Mouse (Mus musculus): ENCODE measurements around the gene Dagla. TPM values are rescaled to one million over a fixed set of nuclear protein-coding genes. Genes with fewer than 3 reads are reported as not detected.

The Dagla gene
- polyA plus RNA-seq, 2 experiments: 2.4 to 8.1 TPM

GRCm38 (mm10) chr19:10223561-10223960 lies 81.1 kb downstream of the Dagla start:
- H3K4me1 ChIP-seq (ENCODE audit: control insufficient read depth, insufficient read depth, low read length): no peaks in the 10 kb centered on the region
- no peak overlapping the region for H3K9ac ChIP-seq (ENCODE audit: low read depth, low read length, severe bottlenecking)
- H3K27me3 ChIP-seq (ENCODE audit: control insufficient read depth, insufficient read depth, low read length): no peaks in the 10 kb centered on the region
- H3K27ac ChIP-seq (replicated peaks; ENCODE audit: low read depth, low read length): no peak overlapping the region
- H3K4me3 ChIP-seq (replicated peaks; ENCODE audit: low read length): no peak overlapping the region
- H3K36me3 ChIP-seq (ENCODE audit: control insufficient read depth, insufficient read depth, low read length): no peaks in the 10 kb centered on the region
- no peaks in the 10 kb centered on the region for H3K9me3 ChIP-seq (ENCODE audit: control insufficient read depth, low read length)
- DNase-seq (ENCODE audit: low spot score) (no peak), ATAC-seq (ENCODE audit: low FRiP score, low read depth) (no peak)
- WGBS: 83% methylated on average over 4 of the region's 4 CpGs
- H3K4me2 ChIP-seq (replicated peaks; ENCODE audit: low read depth, low read length, severe bottlenecking): no peak overlapping the region
- TF ChIP-seq POLR2A (IDR thresholded peaks at IDR 0.05; ENCODE audit: borderline replicate concordance, extremely low read depth, insufficient read depth, insufficient read length): no peak

GRCm38 (mm10) chr19:10222656-10223055 lies 82.0 kb downstream of the Dagla start:
- no peak for TF ChIP-seq POLR2A (IDR thresholded peaks at IDR 0.05; ENCODE audit: borderline replicate concordance, extremely low read depth, insufficient read depth, insufficient read length)

GRCm38 (mm10) chr19:10221585-10221984 lies 83.1 kb downstream of the Dagla start:
- no peak for ATAC-seq (ENCODE audit: low FRiP score, low read depth)
- Histone ChIP-seq H3K9me3 (ENCODE audit: control insufficient read depth, low read length) (no peaks in the 10 kb centered on the region), H3K27ac (replicated peaks; ENCODE audit: low read depth, low read length) (no peak overlapping the region), H3K27me3 (ENCODE audit: control insufficient read depth, insufficient read depth, low read length) (no peaks in the 10 kb centered on the region), H3K36me3 (ENCODE audit: control insufficient read depth, insufficient read depth, low read length) (no peaks in the 10 kb centered on the region), H3K4me3 (replicated peaks; ENCODE audit: low read length) (no peak overlapping the region), H3K9ac (ENCODE audit: low read depth, low read length, severe bottlenecking) (no peak overlapping the region), H3K4me2 (replicated peaks; ENCODE audit: low read depth, low read length, severe bottlenecking) (no peak overlapping the region), H3K4me1 (ENCODE audit: control insufficient read depth, insufficient read depth, low read length) (no peaks in the 10 kb centered on the region)
- no peak for TF ChIP-seq POLR2A (IDR thresholded peaks at IDR 0.05; ENCODE audit: borderline replicate concordance, extremely low read depth, insufficient read depth, insufficient read length)
- WGBS: 24% methylated on average over 4 of the region's 4 CpGs
- DNase-seq (ENCODE audit: low spot score): no peak

More at GRCm38 (mm10) chr19:10222656-10223055, 82.0 kb downstream of the Dagla start:
- no peaks in the 10 kb centered on the region for H3K27me3 ChIP-seq (ENCODE audit: control insufficient read depth, insufficient read depth, low read length)
- H3K27ac ChIP-seq (replicated peaks; ENCODE audit: low read depth, low read length): no peak overlapping the region
- DNase-seq (ENCODE audit: low spot score) (no peak), ATAC-seq (ENCODE audit: low FRiP score, low read depth) (no peak)
- no peaks in the 10 kb centered on the region for H3K9me3 ChIP-seq (ENCODE audit: control insufficient read depth, low read length)
- no peak overlapping the region for H3K4me3 ChIP-seq (replicated peaks; ENCODE audit: low read length)
- no peaks in the 10 kb centered on the region for H3K4me1 ChIP-seq (ENCODE audit: control insufficient read depth, insufficient read depth, low read length)
- H3K9ac ChIP-seq (ENCODE audit: low read depth, low read length, severe bottlenecking): no peak overlapping the region
- WGBS: 31% methylated on average over 8 of the region's 8 CpGs
- H3K36me3 ChIP-seq (ENCODE audit: control insufficient read depth, insufficient read depth, low read length): no peaks in the 10 kb centered on the region
- no peak overlapping the region for H3K4me2 ChIP-seq (replicated peaks; ENCODE audit: low read depth, low read length, severe bottlenecking)

- 78% methylated on average over 6 of the region's 6 CpGs for WGBS
- no peak overlapping the region for H3K4me2 ChIP-seq (replicated peaks; ENCODE audit: low read depth, low read length, severe bottlenecking)
- H3K9ac ChIP-seq (ENCODE audit: low read depth, low read length, severe bottlenecking): no peak overlapping the region
- no peak overlapping the region for H3K27ac ChIP-seq (replicated peaks; ENCODE audit: low read depth, low read length)
- no peaks in the 10 kb centered on the region for H3K27me3 ChIP-seq (ENCODE audit: control insufficient read depth, insufficient read depth, low read length)
- 0 out of 2 replicates have a peak, but pooled peaks cover 4% of the 10 kb centered on the region for H3K36me3 ChIP-seq (ENCODE audit: control insufficient read depth, insufficient read depth, low read length)
- no peaks in the 10 kb centered on the region for H3K4me1 ChIP-seq (ENCODE audit: control insufficient read depth, insufficient read depth, low read length)
- DNase-seq (ENCODE audit: low spot score) (no peak), ATAC-seq (ENCODE audit: low FRiP score, low read depth) (peak; percentile 14; the same call in 1 of the 2 replicates)
- H3K4me3 ChIP-seq (replicated peaks; ENCODE audit: low read length): no peak overlapping the region
- TF ChIP-seq POLR2A (IDR thresholded peaks at IDR 0.05; ENCODE audit: borderline replicate concordance, extremely low read depth, insufficient read depth, insufficient read length): no peak
- no peaks in the 10 kb centered on the region for H3K9me3 ChIP-seq (ENCODE audit: control insufficient read depth, low read length)
These were observed 85.1 kb downstream of the Dagla start for GRCm38 (mm10) chr19:10219593-10219992.

- Histone ChIP-seq H3K4me3 (replicated peaks; ENCODE audit: low read length) (no peak overlapping the region), H3K9ac (ENCODE audit: low read depth, low read length, severe bottlenecking) (no peak overlapping the region), H3K4me2 (replicated peaks; ENCODE audit: low read depth, low read length, severe bottlenecking) (no peak overlapping the region), H3K4me1 (ENCODE audit: control insufficient read depth, insufficient read depth, low read length) (no peaks in the 10 kb centered on the region), H3K36me3 (ENCODE audit: control insufficient read depth, insufficient read depth, low read length) (0 out of 2 replicates have a peak, but pooled peaks cover 4% of the 10 kb centered on the region), H3K9me3 (ENCODE audit: control insufficient read depth, low read length) (no peaks in the 10 kb centered on the region), H3K27ac (replicated peaks; ENCODE audit: low read depth, low read length) (no peak overlapping the region), H3K27me3 (ENCODE audit: control insufficient read depth, insufficient read depth, low read length) (no peaks in the 10 kb centered on the region)
- TF ChIP-seq POLR2A (IDR thresholded peaks at IDR 0.05; ENCODE audit: borderline replicate concordance, extremely low read depth, insufficient read depth, insufficient read length): no peak
- DNase-seq (ENCODE audit: low spot score): peak; percentile 62
- WGBS: 44% methylated on average over 3 of the region's 3 CpGs
- ATAC-seq (ENCODE audit: low FRiP score, low read depth): no peak
These were observed 85.6 kb downstream of the Dagla start for GRCm38 (mm10) chr19:10219108-10219507.

GRCm38 (mm10) chr19:10216101-10216500 lies 88.6 kb downstream of the Dagla start:
- ATAC-seq (ENCODE audit: low FRiP score, low read depth): no peak
- WGBS: 74% methylated on average over 6 of the region's 8 CpGs
- Histone ChIP-seq H3K4me2 (replicated peaks; ENCODE audit: low read depth, low read length, severe bottlenecking) (no peak overlapping the region), H3K4me3 (replicated peaks; ENCODE audit: low read length) (no peak overlapping the region), H3K36me3 (ENCODE audit: control insufficient read depth, insufficient read depth, low read length) (peaks cover 18% of the 10 kb centered on the region), H3K4me1 (ENCODE audit: control insufficient read depth, insufficient read depth, low read length) (no peaks in the 10 kb centered on the region), H3K27ac (replicated peaks; ENCODE audit: low read depth, low read length) (no peak overlapping the region), H3K9me3 (ENCODE audit: control insufficient read depth, low read length) (no peaks in the 10 kb centered on the region), H3K27me3 (ENCODE audit: control insufficient read depth, insufficient read depth, low read length) (no peaks in the 10 kb centered on the region), H3K9ac (ENCODE audit: low read depth, low read length, severe bottlenecking) (no peak overlapping the region)
- no peak for TF ChIP-seq POLR2A (IDR thresholded peaks at IDR 0.05; ENCODE audit: borderline replicate concordance, extremely low read depth, insufficient read depth, insufficient read length)
- DNase-seq (ENCODE audit: low spot score): no peak

All from limb, embryonic 14.5 days (tissue).